In genomic region chr12:105761171-105761570, GRCm38 (mm10) we compare ENCODE assay signal across 19 mouse cellular contexts. TPM values are rescaled to one million over a fixed set of nuclear protein-coding genes. Genes with fewer than 3 reads are reported as not detected.
A peak's percentile ranks its signal among the peaks of the same experiment; 100 is the strongest.
DNase-seq lines count a peak whose midpoint lies in the region; ATAC-seq and TF ChIP-seq lines count a peak whose summit lies in the region.
"Had no signal": no experiment of that assay in that cellular context is flagged by ENCODE, and none has a peak within 500 bp of the region (broad histone marks: within the 10 kb centered on the region; RNA-seq: fewer than 3 reads in every experiment).

No protein-coding gene starts in this region.

- H3K4me1 ChIP-seq in intestine, embryonic 16.5 days (ENCODE audit: control insufficient read depth, insufficient read depth, low read length) = peaks cover 4% of the 10 kb centered on the region; the same call in 1 of the 2 replicates
- no peaks in the 10 kb centered on the region; the same call in 1 of the 2 replicates for H3K4me1 ChIP-seq in intestine, embryonic 15.5 days (replicated peaks)
- H3K4me1 ChIP-seq in thymus, adult 2 months (replicated peaks; ENCODE audit: control insufficient read depth, insufficient read depth, low read length) = peaks cover 3% of the 10 kb centered on the region; the same call in 1 of the 2 replicates
- H3K4me1 ChIP-seq in embryonic facial prominence, embryonic 15.5 days = peaks cover 5% of the 10 kb centered on the region; the same call in 1 of the 2 replicates
- H3K4me1 ChIP-seq in heart, embryonic 12.5 days (replicated peaks) = peaks cover 13% of the 10 kb centered on the region
- H3K4me1 ChIP-seq: embryonic facial prominence, embryonic 12.5 days; forebrain, embryonic 15.5 days; hindbrain, embryonic 15.5 days; limb, embryonic 15.5 days; neural tube, embryonic 13.5 days had no signal

- no peak for TF ChIP-seq POLR2A in thymus, adult 2 months (IDR thresholded peaks at IDR 0.05; ENCODE audit: control insufficient read depth, extremely low read depth, insufficient read depth, low read length, poor library complexity)

- peak; percentile 2 for DNase-seq in thymus, adult 2 months
- no peak for DNase-seq in thymus, adult 18-20 months
- DNase-seq in heart, adult 11 months = no peak
- DNase-seq in lung, postnatal 14 days = no peak
- DNase-seq: cerebellum, adult 9-11 months; gastrocnemius, postnatal 14 days; thymus, postnatal 25 days had no signal

- no peak overlapping the region for H3K9ac ChIP-seq in intestine, embryonic 16.5 days (ENCODE audit: low read depth, low read length)
- no peak overlapping the region for H3K9ac ChIP-seq in intestine, embryonic 15.5 days
- no peak overlapping the region for H3K9ac ChIP-seq in embryonic facial prominence, embryonic 15.5 days
- H3K9ac ChIP-seq in heart, embryonic 12.5 days = no peak overlapping the region
- H3K9ac ChIP-seq: embryonic facial prominence, embryonic 12.5 days; forebrain, embryonic 15.5 days; heart, embryonic 13.5 days; hindbrain, embryonic 15.5 days; limb, embryonic 15.5 days; neural tube, embryonic 13.5 days had no signal

- H3K4me2 ChIP-seq in intestine, embryonic 16.5 days (ENCODE audit: low read depth, low read length) = no peak overlapping the region
- H3K4me2 ChIP-seq in intestine, embryonic 15.5 days (replicated peaks) = no peak overlapping the region
- 0 out of 2 replicates have a peak overlapping the region, but pooled peaks have one; percentile 15 for H3K4me2 ChIP-seq in embryonic facial prominence, embryonic 15.5 days (replicated peaks)
- H3K4me2 ChIP-seq in heart, embryonic 12.5 days = no peak overlapping the region
- H3K4me2 ChIP-seq: embryonic facial prominence, embryonic 12.5 days; forebrain, embryonic 15.5 days; heart, embryonic 13.5 days; hindbrain, embryonic 15.5 days; limb, embryonic 15.5 days; neural tube, embryonic 13.5 days had no signal

- TF ChIP-seq CTCF in thymus, adult 2 months (IDR thresholded peaks at IDR 0.05; ENCODE audit: borderline replicate concordance, control insufficient read depth, extremely low read depth, insufficient read depth, low read length, poor library complexity) = no peak

- H3K4me3 ChIP-seq in intestine, embryonic 16.5 days (ENCODE audit: low read length) = no peak overlapping the region
- no peak overlapping the region for H3K4me3 ChIP-seq in intestine, embryonic 15.5 days (replicated peaks)
- H3K4me3 ChIP-seq in thymus, adult 2 months (ENCODE audit: control insufficient read depth, insufficient read depth, low read length) = no peak overlapping the region
- H3K4me3 ChIP-seq in embryonic facial prominence, embryonic 15.5 days (replicated peaks) = no peak overlapping the region
- H3K4me3 ChIP-seq in heart, embryonic 12.5 days = no peak overlapping the region
- H3K4me3 ChIP-seq: embryonic facial prominence, embryonic 12.5 days; forebrain, embryonic 15.5 days; heart, embryonic 13.5 days; hindbrain, embryonic 15.5 days; layer of hippocampus, adult 2 months; limb, embryonic 15.5 days; neural tube, embryonic 13.5 days had no signal

- H3K27me3 ChIP-seq in intestine, embryonic 16.5 days (replicated peaks; ENCODE audit: control insufficient read depth, insufficient read depth, low read length) = no peaks in the 10 kb centered on the region
- H3K27me3 ChIP-seq in intestine, embryonic 15.5 days (replicated peaks) = no peaks in the 10 kb centered on the region
- H3K27me3 ChIP-seq in thymus, adult 2 months (ENCODE audit: control insufficient read depth, insufficient read depth, low read length) = no peaks in the 10 kb centered on the region
- H3K27me3 ChIP-seq in embryonic facial prominence, embryonic 15.5 days = no peaks in the 10 kb centered on the region
- no peaks in the 10 kb centered on the region for H3K27me3 ChIP-seq in heart, embryonic 12.5 days (replicated peaks)
- H3K27me3 ChIP-seq: embryonic facial prominence, embryonic 12.5 days; forebrain, embryonic 15.5 days; heart, embryonic 13.5 days; hindbrain, embryonic 15.5 days; limb, embryonic 15.5 days; neural tube, embryonic 13.5 days had no signal

- H3K9me3 ChIP-seq in intestine, embryonic 16.5 days (ENCODE audit: control insufficient read depth, low read length) = no peaks in the 10 kb centered on the region
- H3K9me3 ChIP-seq in intestine, embryonic 15.5 days = no peaks in the 10 kb centered on the region
- H3K9me3 ChIP-seq in embryonic facial prominence, embryonic 15.5 days (replicated peaks) = no peaks in the 10 kb centered on the region
- H3K9me3 ChIP-seq in heart, embryonic 12.5 days (replicated peaks) = no peaks in the 10 kb centered on the region; the same call in 1 of the 2 replicates
- H3K9me3 ChIP-seq: embryonic facial prominence, embryonic 12.5 days; forebrain, embryonic 15.5 days; hindbrain, embryonic 15.5 days; limb, embryonic 15.5 days; neural tube, embryonic 13.5 days had no signal

- peak overlapping the region; percentile 21 for H3K27ac ChIP-seq in intestine, embryonic 16.5 days (ENCODE audit: low read length)
- no peak overlapping the region for H3K27ac ChIP-seq in intestine, embryonic 15.5 days
- H3K27ac ChIP-seq in thymus, adult 2 months (ENCODE audit: control insufficient read depth, insufficient read depth, low read length) = no peak overlapping the region
- no peak overlapping the region for H3K27ac ChIP-seq in embryonic facial prominence, embryonic 15.5 days (replicated peaks)
- H3K27ac ChIP-seq in heart, embryonic 12.5 days (ENCODE audit: poor library complexity, severe bottlenecking) = no peak overlapping the region
- H3K27ac ChIP-seq: embryonic facial prominence, embryonic 12.5 days; forebrain, embryonic 15.5 days; heart, embryonic 13.5 days; hindbrain, embryonic 15.5 days; layer of hippocampus, adult 2 months; limb, embryonic 15.5 days; neural tube, embryonic 13.5 days had no signal

- WGBS in intestine, embryonic 16.5 days = 59% methylated on average over 11 of the region's 11 CpGs
- 64% methylated on average over 11 of the region's 11 CpGs for WGBS in intestine, embryonic 15.5 days
- WGBS in thymus, adult 2 months = 19% methylated on average over 11 of the region's 11 CpGs
- WGBS in embryonic facial prominence, embryonic 15.5 days = 39% methylated on average over 11 of the region's 11 CpGs
- WGBS in heart, embryonic 12.5 days = 80% methylated on average over 11 of the region's 11 CpGs

- ATAC-seq in intestine, embryonic 16.5 days = no peak
- no peak for ATAC-seq in intestine, embryonic 15.5 days
- no peak for ATAC-seq in embryonic facial prominence, embryonic 15.5 days (ENCODE audit: insufficient number of reproducible peaks, low FRiP score, low TSS enrichment, low read depth)
- no peak for ATAC-seq in heart, embryonic 12.5 days (ENCODE audit: insufficient number of reproducible peaks, low FRiP score)
- ATAC-seq: forebrain, embryonic 15.5 days; midbrain, embryonic 16.5 days had no signal

- no peaks in the 10 kb centered on the region for H3K36me3 ChIP-seq in intestine, embryonic 16.5 days (ENCODE audit: control insufficient read depth, insufficient read depth, low read length)
- H3K36me3 ChIP-seq in intestine, embryonic 15.5 days = no peaks in the 10 kb centered on the region
- H3K36me3 ChIP-seq in thymus, adult 2 months (ENCODE audit: control insufficient read depth, insufficient read depth, low read length) = no peaks in the 10 kb centered on the region
- no peaks in the 10 kb centered on the region for H3K36me3 ChIP-seq in embryonic facial prominence, embryonic 15.5 days
- no peaks in the 10 kb centered on the region for H3K36me3 ChIP-seq in heart, embryonic 12.5 days
- H3K36me3 ChIP-seq: embryonic facial prominence, embryonic 12.5 days; forebrain, embryonic 15.5 days; heart, embryonic 13.5 days; hindbrain, embryonic 15.5 days; limb, embryonic 15.5 days; neural tube, embryonic 13.5 days had no signal

RNA-seq across cellular contexts. Expression of gene Papola, which starts 23.3 kb away (rescaled TPM):
- polyA plus RNA-seq in intestine, embryonic 16.5 days (2015; fragmentation: Nextera tagmentation; extraction: Ambion mirVana) = 154 and 164 TPM in 2 replicates
- polyA plus RNA-seq in intestine, embryonic 15.5 days (2015; fragmentation: Nextera tagmentation; extraction: Ambion mirVana) = 189 and 225 TPM in 2 replicates
- 91.1 and 114 TPM in 2 replicates for polyA plus RNA-seq in thymus, adult 2 months (2012; rRNA removed)
- polyA plus RNA-seq in embryonic facial prominence, embryonic 15.5 days (2015; fragmentation: Nextera tagmentation; extraction: Ambion mirVana) = 180 and 186 TPM in 2 replicates
- 198 and 206 TPM in 2 replicates for polyA plus RNA-seq in heart, embryonic 12.5 days (2016; fragmentation: Nextera tagmentation; extraction: Ambion mirVana)

RNA-seq across cellular contexts. Expression of gene Ak7, which starts 55.4 kb away (rescaled TPM):
- 0.40 and 0.49 TPM in 2 replicates for polyA plus RNA-seq in intestine, embryonic 16.5 days (2015; fragmentation: Nextera tagmentation; extraction: Ambion mirVana)
- 0.70 and 0.97 TPM in 2 replicates for polyA plus RNA-seq in intestine, embryonic 15.5 days (2015; fragmentation: Nextera tagmentation; extraction: Ambion mirVana)
- 0.13 and 0.20 TPM in 2 replicates for polyA plus RNA-seq in thymus, adult 2 months (2012; rRNA removed)
- 2.9 and 4.7 TPM in 2 replicates for polyA plus RNA-seq in embryonic facial prominence, embryonic 15.5 days (2015; fragmentation: Nextera tagmentation; extraction: Ambion mirVana)
- polyA plus RNA-seq in heart, embryonic 12.5 days (2016; fragmentation: Nextera tagmentation; extraction: Ambion mirVana) = 0.33 and 0.45 TPM in 2 replicates
